Mouse (Mus musculus) retina, postnatal 1 day (tissue): ENCODE measurements at regions not wholly inside any gene's neighbourhood (a gene's known extent, or its start where the extent isn't known, plus 50 kb on each side); places are given as distances from the start of the nearest gene placed in this dataset.

Experiments
- DNase-seq: peaks from one replicate; pipeline ENCODE4 v3.0.0-alpha.2; 2012

GRCm38 (mm10) chr4:39292348-39292845, 157.7 kb upstream of the 1700009N14Rik start:
- no peak for DNase-seq

- no peak for DNase-seq
These were observed 140.0 kb upstream of the 1700009N14Rik start for GRCm38 (mm10) chr4:39310131-39310530.

- peak; percentile 20 for DNase-seq
These were observed 105.5 kb upstream of the 1700009N14Rik start for GRCm38 (mm10) chr4:39344401-39345138.

GRCm38 (mm10) chr4:39345139-39345412, 105.0 kb upstream of the 1700009N14Rik start:
- DNase-seq, result no peak

DNA sequence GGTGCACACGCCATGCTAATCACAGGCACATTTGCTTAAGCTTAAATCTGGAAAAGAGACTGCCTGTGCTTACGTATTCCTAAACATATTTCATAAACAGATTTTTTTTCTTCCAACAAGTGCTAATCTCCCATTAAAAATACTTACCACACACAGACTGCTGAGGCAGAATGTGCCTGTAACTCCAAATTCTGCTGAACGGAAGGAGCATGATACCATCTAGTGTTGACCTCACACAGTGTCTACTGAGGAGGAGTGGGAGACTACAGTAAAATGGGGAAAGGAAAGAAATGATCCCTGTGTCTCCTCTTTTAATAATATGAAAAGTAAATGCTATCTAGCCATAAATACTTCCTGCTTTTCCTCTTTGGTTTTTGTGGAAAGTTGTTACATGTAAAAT, 81.9 kb upstream of the 1700009N14Rik start:
- DNase-seq, result no peak

GRCm38 (mm10) chr4:39380771-39381170, 69.3 kb upstream of the 1700009N14Rik start:
- DNase-seq, result no peak

DNA sequence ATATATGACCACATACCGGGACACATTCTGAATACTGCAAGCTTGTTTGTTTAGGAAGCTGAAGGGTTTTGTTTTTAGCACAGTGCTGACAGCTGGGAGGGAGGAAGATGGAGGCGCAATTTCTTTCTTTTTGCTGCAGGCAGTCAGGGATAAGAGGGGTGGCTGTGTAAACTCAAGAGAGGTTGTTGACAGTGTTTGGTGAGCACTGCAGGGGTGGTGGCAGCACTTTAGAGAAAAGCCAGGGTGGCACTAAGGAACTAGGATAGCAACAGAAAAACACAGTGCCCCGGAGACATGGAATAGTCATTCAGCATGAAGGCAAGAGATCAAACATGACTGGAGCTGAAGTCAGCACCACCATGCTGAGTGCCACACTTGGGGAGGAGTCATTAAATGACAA, 51.9 kb upstream of the 1700009N14Rik start:
- DNase-seq, result no peak
